Mouse (Mus musculus): ENCODE data around the gene Snph. TPM values are rescaled to one million over a fixed set of nuclear protein-coding genes. Genes with fewer than 3 reads are reported as not detected.
A peak's percentile ranks its signal among the peaks of the same experiment; 100 is the strongest.

Snph gene
- total and polyA plus RNA-seq, 3 experiments: not detected

DNA sequence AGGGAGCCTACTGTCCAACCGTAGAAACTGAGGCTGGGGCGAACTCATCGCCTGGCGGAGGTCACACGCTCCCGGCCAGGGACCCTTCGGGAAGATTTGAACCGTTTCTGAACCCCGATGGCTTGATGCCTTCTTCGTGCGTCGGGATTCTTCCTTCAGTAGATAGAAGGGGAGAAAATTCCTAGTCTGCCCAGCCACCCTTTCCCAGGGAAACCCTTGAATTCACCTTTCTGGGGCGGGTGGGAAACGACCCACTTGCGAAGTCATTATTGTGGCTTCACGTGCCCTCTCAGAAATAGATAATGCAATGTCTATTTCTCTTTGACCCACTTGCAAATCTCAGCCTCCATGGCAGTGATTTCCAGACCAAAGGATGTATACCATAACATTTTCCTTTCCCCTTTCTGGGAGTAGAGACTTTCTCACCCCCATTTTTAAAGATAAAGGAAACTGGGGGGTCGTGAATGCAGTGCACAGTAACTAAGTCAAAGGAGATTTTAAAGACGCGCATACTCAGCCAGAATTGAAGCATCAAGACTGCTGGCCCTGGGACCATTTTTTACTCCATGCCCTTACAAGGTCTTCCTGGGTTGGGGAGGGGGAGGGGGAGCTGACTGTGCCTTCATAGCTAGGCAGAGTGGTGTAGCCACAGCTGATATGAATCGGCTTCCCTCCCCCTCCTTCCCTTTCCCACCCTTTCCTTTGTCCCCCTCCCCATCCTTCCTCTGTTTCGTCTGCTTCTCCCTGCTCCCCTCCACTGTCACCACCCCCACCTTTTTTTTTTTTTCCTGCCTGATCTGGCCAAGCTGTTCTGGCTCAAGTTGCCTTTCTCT is 89.1 kb downstream of the Snph start (continued):
- TF ChIP-seq TBP (IDR thresholded peaks at IDR 0.05; ENCODE audit: low read depth, low read length) (no peak), NELFE (IDR thresholded peaks at IDR 0.05; ENCODE audit: low read depth, low read length) (no peak), ZKSCAN1 (IDR thresholded peaks at IDR 0.05; ENCODE audit: low read depth, low read length) (no peak)

DNA sequence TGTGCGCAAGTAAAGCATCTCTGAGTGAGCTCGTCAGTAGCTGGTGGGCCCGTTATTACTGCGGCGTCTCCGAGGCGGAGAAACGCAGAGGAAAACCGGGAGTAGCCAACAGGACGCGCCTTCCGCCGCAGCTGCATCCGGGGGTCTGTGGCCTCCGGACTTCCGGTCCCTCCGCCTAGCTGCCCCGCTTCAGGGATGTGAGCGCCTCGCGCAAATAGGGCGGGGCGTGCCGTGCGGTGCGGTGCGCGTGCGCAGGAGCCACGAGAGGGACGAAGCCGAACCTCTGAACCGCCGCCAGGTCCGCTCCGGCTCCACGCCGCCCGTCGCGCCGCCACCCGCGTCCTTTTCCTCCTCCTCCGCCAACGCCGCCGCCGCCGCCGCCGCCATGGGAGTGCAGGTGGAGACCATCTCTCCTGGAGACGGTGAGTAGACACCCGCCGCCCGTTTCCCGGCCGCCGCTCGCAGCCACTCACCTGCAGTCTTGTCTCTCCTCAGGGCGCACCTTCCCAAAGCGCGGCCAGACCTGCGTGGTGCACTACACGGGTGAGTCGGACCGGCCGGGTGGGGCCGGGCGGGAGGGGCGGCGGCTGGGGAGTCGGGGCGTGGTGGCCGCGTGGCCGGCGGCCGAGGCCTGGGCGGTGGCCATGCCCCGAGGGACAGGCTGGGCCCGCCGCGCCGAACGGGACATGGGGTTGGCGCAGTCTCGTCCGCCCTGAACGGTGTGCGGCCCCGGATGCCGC is 89.9 kb downstream of the Snph start, which contains the start of gene Fkbp1a:
TSS of gene Fkbp1a (plus strand) at position 161 of the 740 bp plus-strand sequence.
- H3K27ac ChIP-seq (ENCODE audit: control insufficient read depth, low read depth, low read length): peak within 1 kb of the TSS; percentile 69
- H3K9me3 ChIP-seq (replicated peaks; ENCODE audit: insufficient read depth, low read length): no peaks in the 10 kb centered on the region
- H3K4me3 ChIP-seq (ENCODE audit: control insufficient read depth in 1 of 2, insufficient read depth in 1 of 2, low read depth in 2 of 2, low read length in 2 of 2): peak within 1 kb of the TSS; percentile 88 to 92
- peaks cover 0 to 39% of the 10 kb centered on the region in 2 experiments; a peak in 3 of 4 replicates for H3K36me3 ChIP-seq (ENCODE audit: control insufficient read depth in 1 of 2, insufficient read depth in 2 of 2, low read length in 2 of 2)
- DNase-seq (ENCODE audit: low read depth, low spot score): peak; percentile 94
- H3K9ac ChIP-seq (ENCODE audit: control insufficient read depth, low read depth, low read length, poor library complexity, severe bottlenecking): peak within 1 kb of the TSS; percentile 96
- TF ChIP-seq NELFE (IDR thresholded peaks at IDR 0.05; ENCODE audit: low read depth, low read length): peak; percentile 82
- TF ChIP-seq POLR2AphosphoS2 (IDR thresholded peaks at IDR 0.05; ENCODE audit: low read length): peak; percentile 59; the same call in 1 of the 2 replicates
- TF ChIP-seq RCOR1 (IDR thresholded peaks at IDR 0.05; ENCODE audit: low read depth, low read length): peak; percentile 27; the same call in 1 of the 2 replicates
- peak; percentile 80 to 85 for TF ChIP-seq POLR2A (IDR thresholded peaks at IDR 0.05; ENCODE audit: control insufficient read depth in 1 of 2, insufficient read depth in 1 of 2, low read depth in 1 of 2, low read length in 2 of 2, poor library complexity in 1 of 2)
- no peak for TF ChIP-seq TAL1 (IDR thresholded peaks at IDR 0.05; ENCODE audit: low read length)
- TF ChIP-seq TCF12 (IDR thresholded peaks at IDR 0.05; ENCODE audit: low read depth, low read length): peak; percentile 75
- peak; percentile 63 for TF ChIP-seq MAX (IDR thresholded peaks at IDR 0.05; ENCODE audit: low read length)
- TF ChIP-seq ELF1 (IDR thresholded peaks at IDR 0.05; ENCODE audit: low read depth, low read length): peak; percentile 80
- peak; percentile 91 for TF ChIP-seq NRF1 (IDR thresholded peaks at IDR 0.05; ENCODE audit: insufficient read depth, low read depth, low read length, poor library complexity, severe bottlenecking)
- TF ChIP-seq HCFC1 (IDR thresholded peaks at IDR 0.05; ENCODE audit: low read depth, low read length): peak; percentile 83
- no peak for TF ChIP-seq MEF2A (IDR thresholded peaks at IDR 0.05; ENCODE audit: extremely low read depth, insufficient replicate concordance, low read depth, low read length, poor library complexity, severe bottlenecking)
- TF ChIP-seq MAZ (IDR thresholded peaks at IDR 0.05; ENCODE audit: low read depth, low read length): peak; percentile 96
- peak; percentile 75 for TF ChIP-seq ETS1 (IDR thresholded peaks at IDR 0.05; ENCODE audit: low read depth, low read length)
- TF ChIP-seq TBP (IDR thresholded peaks at IDR 0.05; ENCODE audit: low read depth, low read length): peak; percentile 80
- peak in 1 of 2 experiments; percentile 37; a peak in 1 of 4 replicates for TF ChIP-seq EP300 (IDR thresholded peaks at IDR 0.05; ENCODE audit: low read depth in 1 of 2, low read length in 2 of 2)
- TF ChIP-seq CHD2 (IDR thresholded peaks at IDR 0.05; ENCODE audit: low read length): no peak
- TF ChIP-seq ZMIZ1 (IDR thresholded peaks at IDR 0.05; ENCODE audit: low read depth, low read length): peak; percentile 72
- TF ChIP-seq MYB (IDR thresholded peaks at IDR 0.05; ENCODE audit: low read depth, low read length): no peak
- peak; percentile 67; the same call in 1 of the 2 replicates for TF ChIP-seq MXI1 (IDR thresholded peaks at IDR 0.05; ENCODE audit: low read depth, low read length)
- TF ChIP-seq SIN3A (IDR thresholded peaks at IDR 0.05; ENCODE audit: low read length): peak; percentile 80
- 0 out of 2 replicates have a peak, but pooled peaks have one; percentile 12 for TF ChIP-seq USF1 (IDR thresholded peaks at IDR 0.05; ENCODE audit: low read depth, low read length)
- H3K4me1 ChIP-seq (ENCODE audit: control insufficient read depth in 1 of 2, insufficient read depth in 2 of 2, low read length in 2 of 2): peaks cover 16 to 41% of the 10 kb centered on the region in 2 experiments
- peaks cover 23% of the 10 kb centered on the region for H3K79me2 ChIP-seq (ENCODE audit: control insufficient read depth, insufficient read depth, low read length, poor library complexity)
- H3K27me3 ChIP-seq (ENCODE audit: control insufficient read depth in 1 of 2, insufficient read depth in 2 of 2, low read length in 2 of 2): no peaks in the 10 kb centered on the region
